Mouse (Mus musculus) brain, embryonic 14.5 days (tissue): ENCODE results near the gene Gpr88. TPM values are rescaled to one million over a fixed set of nuclear protein-coding genes. Genes with fewer than 3 reads are reported as not detected.

ENCODE experiments used
- DNase-seq: peaks from one replicate; pipeline ENCODE4 v3.0.0-alpha.2; 2011; ENCODE audit warnings: low read depth
- CTCF ChIP-seq: fragments of 200-500 bp; IDR thresholded peaks from 2 replicates; pipeline ENCODE4 v1.5.1; 2012; ENCODE audit warnings: inconsistent platforms, mild to moderate bottlenecking, moderate library complexity, borderline replicate concordance; ENCODE audit not compliant: insufficient read depth, insufficient read length; ENCODE audit errors: extremely low read depth
- POLR2A ChIP-seq: fragments of 200-500 bp; IDR thresholded peaks from 2 replicates; pipeline ENCODE4 v1.6.1; 2012; ENCODE audit warnings: mild to moderate bottlenecking, inconsistent platforms, borderline replicate concordance; ENCODE audit not compliant: poor library complexity, insufficient read depth, insufficient read length, severe bottlenecking; ENCODE audit errors: extremely low read depth
- polyA plus RNA-seq: library from polyadenylated mRNA; depleted of rRNA; stranded (reverse); fragments of >200 nt; gene quantifications from 2 replicates; pipeline ENCODE4 v1.2.3, GENCODE M21; 2012; rRNA removed

Gene Gpr88
- polyA plus RNA-seq: 7.9 and 10.2 TPM in 2 replicates

GRCm38 (mm10) chr3:116253077-116253531 lies at the start of gene Gpr88:
Gene Gpr88, minus strand, starts transcription at chr3:116253503.
- TF ChIP-seq CTCF: no peak
- TF ChIP-seq POLR2A: no peak
- DNase-seq: peak; percentile 91

- no peak for DNase-seq
- TF ChIP-seq POLR2A (no peak), CTCF (no peak)
These were observed 49.3 kb upstream of the Gpr88 start for GRCm38 (mm10) chr3:116302581-116302980.

- DNase-seq: no peak
- TF ChIP-seq POLR2A: no peak
- no peak for TF ChIP-seq CTCF
These were observed 48.5 kb upstream of the Gpr88 start for GRCm38 (mm10) chr3:116301754-116302153.

GRCm38 (mm10) chr3:116298727-116299126 lies 45.4 kb upstream of the Gpr88 start:
- TF ChIP-seq CTCF (no peak), POLR2A (no peak)
- DNase-seq: no peak

- TF ChIP-seq POLR2A (no peak), CTCF (no peak)
- DNase-seq: no peak
These were observed 44.7 kb upstream of the Gpr88 start for GRCm38 (mm10) chr3:116298003-116298402.

GRCm38 (mm10) chr3:116297170-116297569 lies 43.9 kb upstream of the Gpr88 start:
- TF ChIP-seq POLR2A: no peak
- no peak for TF ChIP-seq CTCF
- DNase-seq: no peak

GRCm38 (mm10) chr3:116290041-116290815 lies 36.9 kb upstream of the Gpr88 start:
- DNase-seq: peak; percentile 35
- TF ChIP-seq POLR2A: no peak
- no peak for TF ChIP-seq CTCF

- no peak for DNase-seq
- TF ChIP-seq CTCF (no peak), POLR2A (no peak)
These were observed 35.5 kb upstream of the Gpr88 start for GRCm38 (mm10) chr3:116288833-116289232.

- no peak for TF ChIP-seq CTCF
- TF ChIP-seq POLR2A: no peak
- DNase-seq: no peak
These were observed 31.4 kb upstream of the Gpr88 start for GRCm38 (mm10) chr3:116284735-116285134.

- TF ChIP-seq POLR2A (no peak), CTCF (no peak)
- no peak for DNase-seq
These were observed 30.7 kb upstream of the Gpr88 start for GRCm38 (mm10) chr3:116283996-116284395.

GRCm38 (mm10) chr3:116281663-116282062 lies 28.4 kb upstream of the Gpr88 start:
- DNase-seq: peak; percentile 20
- TF ChIP-seq CTCF (no peak), POLR2A (no peak)

- DNase-seq: no peak
These were observed 23.8 kb upstream of the Gpr88 start for GRCm38 (mm10) chr3:116277146-116277545.

More at GRCm38 (mm10) chr3:116277146-116277545, 23.8 kb upstream of the Gpr88 start:
- TF ChIP-seq POLR2A: no peak
- TF ChIP-seq CTCF: no peak
